Mouse (Mus musculus): Measurements from ENCODE around the gene Olfr372.

DNA sequence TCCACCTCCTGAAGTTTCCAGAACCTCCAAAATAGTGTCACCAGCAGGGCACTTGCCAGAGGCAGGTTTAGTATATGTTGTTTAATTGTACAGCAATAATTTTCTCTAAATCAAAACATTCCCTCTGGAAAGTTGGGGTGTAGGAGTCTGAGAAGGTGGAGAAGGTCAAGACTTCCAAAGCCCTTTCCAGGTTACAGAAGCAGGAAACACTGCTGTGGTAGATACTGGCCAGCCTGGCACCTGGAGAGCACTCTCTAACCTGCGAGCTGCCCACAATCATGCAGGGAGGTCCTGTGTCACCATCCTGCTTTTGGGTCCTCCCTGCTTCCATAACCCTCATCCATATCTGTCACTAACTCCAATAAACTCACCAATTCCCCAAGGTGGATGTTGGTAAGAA is 34.3 kb upstream of the Olfr372 start:
- TF ChIP-seq USF1 (IDR thresholded peaks at IDR 0.05; ENCODE audit: low read depth) (no peak), POLR2AphosphoS2 (IDR thresholded peaks at IDR 0.05; ENCODE audit: insufficient read length, low read depth) (no peak), POLR2A (IDR thresholded peaks at IDR 0.05; ENCODE audit: insufficient read length, low read depth) (no peak), TCF3 (IDR thresholded peaks at IDR 0.05; ENCODE audit: insufficient read length, low read depth) (no peak), MYOG (IDR thresholded peaks at IDR 0.05; ENCODE audit: control insufficient read depth in 1 of 3, insufficient read depth in 1 of 3, insufficient read length in 2 of 3, low read depth in 2 of 3) (no peak), MAX (IDR thresholded peaks at IDR 0.05; ENCODE audit: low read depth) (no peak), MYOD1 (IDR thresholded peaks at IDR 0.05; ENCODE audit: control insufficient read depth in 1 of 3, insufficient read length in 2 of 3, low read depth in 2 of 3) (no peak)

All from myocyte (in vitro differentiated cells).